Mouse (Mus musculus) cerebellum, postnatal 10 days (tissue): ENCODE data around the gene Rap1b.
"Not testable (repeated sequence)": the region's sequence is repeated elsewhere in the genome, so short reads cannot be mapped to it uniquely, and the experiment has no call there.

ENCODE experiments used
- DNase-seq, 2 experiments: peaks; one replicate each; pipeline ENCODE4 v3.0.0; 2021; ENCODE audit warnings: mixed read lengths in 2 of 2

The Rap1b gene

DNA sequence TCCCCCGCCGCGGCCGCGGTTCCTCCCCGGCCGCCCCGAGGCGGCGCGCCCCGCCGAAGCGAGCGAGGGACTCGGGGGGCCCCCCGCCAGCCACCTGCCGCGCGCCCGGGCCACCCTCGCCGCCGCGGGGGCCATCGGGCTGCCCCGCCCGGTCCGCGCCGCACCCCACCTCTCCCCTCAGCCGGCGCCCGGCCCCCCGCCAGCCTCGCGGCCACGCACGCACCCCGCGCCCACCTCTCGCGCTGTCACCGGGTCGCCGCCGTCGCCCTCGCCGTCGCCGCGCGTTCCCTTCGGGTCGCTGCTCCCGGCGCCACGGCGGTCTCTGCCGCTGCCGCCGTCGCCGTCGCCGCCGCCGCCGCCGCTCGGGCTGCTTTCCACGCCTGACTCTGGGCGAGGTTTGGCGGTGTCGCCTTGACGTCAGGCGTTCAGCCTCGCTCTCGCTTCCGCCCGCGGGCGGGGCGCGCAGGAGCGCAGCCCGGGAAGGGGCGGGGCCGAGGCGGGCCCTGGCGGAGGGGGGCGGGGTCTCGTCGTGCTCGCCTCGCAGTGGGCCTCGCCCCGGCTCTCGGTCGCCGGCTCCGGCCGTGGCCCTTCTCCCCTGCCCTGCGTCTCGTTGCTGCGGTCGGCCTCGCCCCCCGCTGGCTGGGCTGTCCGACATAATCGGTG is at the start of gene Rap1b:
TSS of gene Rap1b (minus strand) at position 439 of the 663 bp plus-strand sequence.
- peak; percentile 99 for DNase-seq

DNA sequence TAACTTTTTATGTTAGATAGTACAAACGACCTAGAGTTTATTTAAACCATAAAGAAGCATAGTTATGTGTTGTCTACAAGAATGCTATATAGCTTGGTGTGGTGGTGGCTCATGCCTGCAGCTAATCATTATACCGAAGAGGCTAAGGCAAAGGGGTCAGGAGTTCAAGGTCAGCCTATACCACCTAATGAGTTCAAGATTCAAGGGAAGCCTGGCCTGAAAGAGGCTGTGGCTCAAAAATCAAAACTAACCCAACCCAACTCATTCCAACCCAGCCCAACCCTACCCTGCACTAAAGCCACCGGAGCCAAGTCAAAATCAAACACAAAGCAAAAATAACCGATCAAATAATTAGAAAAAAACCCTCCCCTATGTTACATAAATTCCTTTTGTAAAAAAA is 49.4 kb upstream of the Rap1b start:
- DNase-seq = no peak

DNA sequence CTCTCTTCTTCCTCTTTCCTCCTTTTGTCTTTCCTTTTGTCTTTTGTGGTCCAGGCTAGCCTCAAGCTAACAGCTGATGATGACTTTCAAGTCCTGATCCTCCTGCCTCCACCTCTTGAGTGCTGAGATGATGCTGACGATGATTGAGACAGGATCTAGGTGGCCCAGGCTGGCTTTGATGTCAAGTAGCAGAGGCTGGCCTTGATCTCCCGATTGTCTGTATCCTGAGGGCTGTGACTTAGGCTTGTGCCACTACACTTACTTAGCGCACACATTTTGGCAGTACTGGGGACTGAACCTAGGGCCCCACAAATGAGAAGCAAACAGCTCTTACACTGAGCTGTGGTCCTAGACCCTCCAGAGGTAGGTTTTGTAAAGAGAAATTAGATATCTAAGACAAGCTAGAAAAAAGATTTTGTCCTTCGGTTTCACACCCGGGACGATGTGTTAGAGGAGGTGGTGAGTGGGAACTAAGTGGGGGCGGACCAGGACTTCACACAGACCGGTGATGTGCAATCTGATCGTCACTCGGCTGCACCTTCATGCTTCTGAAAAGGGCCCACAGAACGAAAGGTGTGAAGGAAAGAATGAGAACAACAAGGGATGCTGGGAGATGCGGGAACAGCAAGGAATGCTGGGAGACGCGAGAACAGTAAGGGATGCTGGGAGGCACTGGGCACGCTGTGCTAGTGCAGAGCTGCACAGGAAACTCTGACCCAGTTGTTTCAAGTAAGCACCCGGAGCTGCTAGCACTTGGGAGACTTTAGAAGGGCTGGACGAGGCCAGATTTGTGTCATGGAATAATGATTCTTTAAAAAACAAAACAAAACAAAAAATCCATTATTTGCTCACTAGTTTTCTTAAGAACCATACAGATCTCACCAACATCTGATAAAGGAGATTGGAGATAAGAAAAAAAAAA is 48.5 kb upstream of the Rap1b start:
- no peak for DNase-seq

DNA sequence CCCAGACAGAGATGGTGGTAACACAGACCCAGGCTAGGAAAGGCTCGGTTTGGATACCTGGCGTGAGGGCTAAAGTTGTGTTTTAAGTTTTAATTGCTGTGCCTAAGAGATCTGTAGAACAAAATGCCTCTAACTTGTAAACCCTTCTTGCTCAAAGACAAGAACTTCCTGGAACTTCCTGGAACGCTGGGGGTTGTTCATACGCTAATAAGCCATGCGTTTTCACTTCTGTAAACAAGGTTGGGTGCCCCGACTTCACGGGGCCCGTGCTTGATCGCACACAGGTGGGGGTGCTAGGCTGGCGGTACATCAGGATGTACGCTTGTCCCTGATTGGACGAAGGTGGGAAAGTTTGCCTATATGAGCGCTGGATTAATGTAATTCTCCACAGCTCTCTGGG is 47.3 kb upstream of the Rap1b start:
- DNase-seq = not testable (repeated sequence)

DNA sequence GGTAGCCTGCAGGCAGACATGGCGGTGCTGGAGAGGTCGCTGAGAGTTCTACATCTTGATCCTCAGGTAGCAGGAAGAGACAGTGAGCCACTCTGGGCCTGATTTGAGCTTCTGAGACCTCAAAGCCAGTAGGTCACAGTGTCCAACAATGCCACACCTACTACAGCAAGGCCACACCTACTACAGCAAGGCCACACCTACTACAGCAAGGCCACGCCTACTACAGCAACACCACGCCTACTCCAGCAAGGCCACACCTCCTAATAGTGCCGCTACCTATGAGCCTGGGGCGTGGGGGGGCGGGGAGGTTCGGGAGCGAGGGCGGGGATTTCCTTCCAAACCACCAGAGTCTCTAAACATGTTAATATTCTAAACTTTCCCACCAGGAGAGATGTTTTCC is 45.5 kb upstream of the Rap1b start:
- DNase-seq = no peak

DNA sequence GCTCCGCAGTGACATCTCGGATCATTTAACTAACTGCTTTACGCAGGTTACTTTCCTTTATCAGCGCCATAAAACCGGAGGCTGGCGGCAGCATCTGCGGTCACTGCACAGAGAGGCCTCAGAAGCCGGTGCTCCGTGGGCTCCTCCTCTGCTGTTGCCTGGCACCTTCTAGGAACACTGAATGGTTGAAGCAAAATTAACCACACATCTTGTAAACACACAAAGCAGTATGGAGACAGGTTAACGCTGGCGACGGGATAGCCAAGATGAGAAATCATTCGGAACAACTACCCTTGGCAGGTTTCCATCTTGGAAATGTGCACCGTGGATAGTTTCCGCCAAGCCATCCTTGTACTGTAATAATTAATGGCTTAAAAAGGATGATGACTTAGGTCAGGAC is 43.0 kb upstream of the Rap1b start:
- peak; percentile 45 to 53 for DNase-seq

DNA sequence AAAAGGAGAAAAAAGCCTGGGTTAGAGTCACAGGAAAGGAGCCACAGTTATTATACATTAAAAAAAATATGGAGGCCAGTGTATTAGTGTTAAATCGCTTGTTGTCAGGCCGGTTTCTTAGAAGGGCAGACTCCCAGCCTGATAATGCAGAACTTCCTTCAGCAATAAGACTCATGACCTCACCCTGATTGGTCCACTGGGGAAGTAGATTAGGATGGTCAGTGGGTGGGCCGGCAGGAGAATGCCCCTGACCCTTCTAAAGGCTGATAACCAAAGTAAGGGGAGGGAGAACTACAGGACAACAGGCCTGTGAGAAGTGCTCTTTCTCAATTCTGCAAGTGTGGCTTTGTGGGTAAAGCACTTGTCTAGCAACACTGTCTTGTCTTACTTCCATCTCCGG is 39.5 kb upstream of the Rap1b start:
- no peak for DNase-seq

DNA sequence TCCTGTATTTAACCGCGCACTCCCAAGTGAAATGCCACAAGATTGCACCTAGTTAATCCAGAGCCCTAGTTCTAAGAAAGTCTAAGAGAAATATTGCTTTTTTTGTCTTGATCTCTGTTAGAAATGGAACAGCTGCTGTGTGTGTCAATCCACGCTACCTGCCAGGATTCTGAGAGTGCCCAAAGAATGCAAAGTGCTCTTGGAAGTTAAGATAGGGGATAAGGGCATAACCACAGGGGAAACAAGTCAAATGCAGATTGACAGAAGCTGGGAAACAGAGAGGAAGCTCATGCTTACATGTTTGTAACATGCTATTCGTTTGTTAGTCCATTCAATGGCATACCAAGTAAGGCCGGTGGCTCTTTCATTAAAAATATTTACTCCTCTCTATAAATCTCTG is 38.9 kb upstream of the Rap1b start:
- DNase-seq = no peak

DNA sequence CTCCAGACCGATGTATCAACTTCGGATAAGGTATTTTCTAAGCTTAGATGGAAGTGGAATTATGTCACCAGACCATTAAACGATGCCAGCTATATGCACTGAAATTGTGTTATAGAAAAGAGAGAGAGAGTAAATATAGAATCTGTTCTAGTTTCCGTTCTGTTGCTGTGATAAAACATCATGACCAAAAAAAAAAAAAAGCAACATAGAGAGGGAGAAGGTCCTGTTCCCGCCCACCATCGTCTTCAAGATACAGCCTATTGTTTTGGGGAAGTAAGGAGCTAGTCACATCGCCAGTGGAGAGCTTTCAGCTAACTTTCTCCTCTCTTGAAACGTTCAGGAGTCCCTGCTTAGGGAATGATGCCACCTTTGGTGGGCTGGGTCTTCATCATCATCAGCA is 37.6 kb upstream of the Rap1b start:
- DNase-seq = no peak

DNA sequence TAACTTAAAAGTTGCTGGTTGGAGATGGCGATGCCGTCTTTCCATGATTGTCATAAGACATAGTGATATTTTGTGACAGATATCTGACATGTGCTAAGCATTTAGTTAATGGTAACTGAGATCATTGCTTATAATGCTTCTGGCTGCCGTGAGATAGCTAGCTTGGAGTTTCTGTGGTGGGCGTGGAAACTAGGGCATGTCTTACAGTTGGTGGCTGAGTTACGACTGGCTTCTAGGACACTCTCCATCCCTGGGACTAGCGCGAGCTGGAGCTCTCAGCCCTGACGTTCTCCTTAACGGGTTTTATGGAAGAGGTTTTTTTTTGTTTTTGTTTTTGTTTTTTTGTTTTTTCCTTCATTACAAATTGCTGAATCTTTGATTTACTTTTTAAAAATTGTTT is 32.8 kb upstream of the Rap1b start:
- DNase-seq = no peak

DNA sequence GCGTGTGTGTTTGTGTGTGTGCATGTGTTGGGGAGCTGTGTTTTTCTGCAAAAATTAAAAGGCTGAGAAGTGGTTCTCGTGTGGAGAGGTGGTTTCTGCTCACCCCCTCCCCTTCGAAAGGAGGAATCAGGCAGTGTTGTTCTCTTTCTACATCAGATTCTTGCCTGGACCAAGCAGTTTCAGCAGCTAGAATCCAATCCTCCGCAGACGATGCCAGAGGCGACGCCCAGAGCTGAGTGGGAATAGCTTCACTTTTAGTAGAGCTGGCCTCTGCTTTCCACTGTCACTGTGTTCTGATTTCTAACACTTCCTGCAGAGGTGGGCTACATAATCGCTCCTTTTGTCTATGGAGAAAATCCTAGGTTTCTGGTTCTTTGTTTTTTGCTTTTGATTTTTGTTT is 31.0 kb upstream of the Rap1b start:
- no peak for DNase-seq

DNA sequence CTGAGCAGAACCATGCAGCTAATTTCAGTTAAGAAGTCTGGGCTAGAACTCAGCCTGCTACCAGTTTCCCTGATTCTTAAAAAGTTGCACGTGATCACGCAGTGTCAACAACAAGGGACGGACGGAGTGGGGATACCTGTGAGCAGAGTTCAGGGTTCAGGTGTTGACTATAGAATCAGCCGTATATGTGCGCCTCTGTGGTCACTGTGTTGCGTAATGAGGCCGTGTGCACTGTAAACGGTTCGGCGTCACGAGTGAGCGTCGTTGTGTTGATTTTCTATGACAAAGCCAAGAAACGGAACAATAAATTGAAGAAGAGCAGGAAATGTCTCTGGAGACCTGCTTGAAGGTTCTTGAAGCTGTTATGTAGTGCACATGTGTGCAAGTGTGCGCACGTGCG is 30.6 kb upstream of the Rap1b start:
- no peak for DNase-seq

DNA sequence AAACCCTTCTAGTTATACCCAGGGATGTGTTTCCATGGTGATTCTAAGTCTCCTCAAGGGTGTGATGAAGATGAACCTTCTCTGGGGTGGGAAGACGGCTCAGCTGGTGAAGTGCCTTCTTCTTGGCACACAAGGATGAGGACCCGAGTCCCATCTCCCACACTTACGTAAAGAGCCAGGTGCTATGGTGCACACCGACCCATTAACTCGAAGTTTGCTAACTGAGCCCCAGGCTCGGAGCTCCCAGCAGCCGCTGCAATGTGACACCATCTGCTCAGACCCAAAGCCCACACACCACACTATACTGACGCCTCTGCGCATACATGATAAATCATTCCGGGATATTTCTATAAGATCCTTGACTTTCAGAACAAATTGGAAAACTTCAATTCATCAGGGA is 29.1 kb upstream of the Rap1b start:
- no peak for DNase-seq

DNA sequence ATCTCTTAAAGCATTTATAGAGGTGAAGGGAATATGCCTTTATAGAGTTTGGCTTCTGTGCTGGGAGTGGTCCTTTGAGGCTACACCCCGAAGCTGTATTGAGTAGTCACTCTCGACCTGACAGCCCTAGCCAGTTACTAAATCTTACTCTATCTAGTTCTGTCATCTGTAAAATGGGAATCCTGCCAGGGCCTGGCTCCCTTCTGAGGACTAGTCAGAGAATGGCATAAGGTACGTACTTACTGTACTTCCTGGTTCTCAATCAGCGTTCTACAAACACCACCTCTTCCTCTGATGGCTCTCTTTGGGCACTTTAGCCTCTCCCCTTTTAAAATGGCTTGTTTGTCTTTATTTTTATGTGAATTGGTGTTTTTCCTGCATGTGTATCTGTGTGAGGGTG is 28.1 kb upstream of the Rap1b start:
- DNase-seq = peak; percentile 17 to 26

DNA sequence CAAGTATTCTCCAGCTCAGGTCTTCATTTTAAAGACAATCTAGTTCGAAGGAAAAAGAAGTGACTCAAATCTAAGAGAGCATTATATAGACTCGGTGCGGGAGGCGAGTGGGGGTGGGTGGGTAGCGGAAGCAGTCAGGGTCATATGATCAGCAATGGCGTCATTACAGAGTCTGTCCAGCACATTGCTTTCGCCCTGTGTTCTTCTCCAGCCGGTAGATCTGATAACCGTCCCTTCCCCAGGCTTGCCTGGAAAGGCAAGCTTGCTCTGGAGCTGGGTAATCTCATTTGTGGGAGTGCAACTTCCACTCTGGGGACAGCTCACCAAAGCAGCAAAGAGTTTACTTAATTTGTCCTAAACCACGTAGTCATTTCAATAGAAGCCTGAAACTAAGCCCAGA is 26.6 kb upstream of the Rap1b start:
- no peak for DNase-seq

DNA sequence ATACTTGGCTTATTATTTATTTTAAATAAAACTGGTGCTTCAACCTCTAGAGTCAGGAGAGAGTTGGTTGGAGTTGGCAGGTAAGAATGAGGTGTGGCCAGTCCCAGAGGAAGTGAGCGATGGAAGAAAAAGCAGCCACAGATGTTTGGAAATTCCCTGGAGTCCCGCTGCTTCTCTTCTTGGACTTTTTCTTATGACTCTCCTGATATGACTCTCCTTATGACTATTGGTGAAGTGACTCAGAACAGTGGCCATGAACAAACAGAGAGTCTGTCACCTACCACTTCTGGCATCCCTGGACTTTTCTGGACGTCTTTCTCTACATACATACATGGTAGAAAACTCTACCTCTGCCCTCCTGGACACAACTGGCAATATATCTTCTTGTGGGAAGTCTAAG is 21.5 kb upstream of the Rap1b start:
- DNase-seq = no peak

DNA sequence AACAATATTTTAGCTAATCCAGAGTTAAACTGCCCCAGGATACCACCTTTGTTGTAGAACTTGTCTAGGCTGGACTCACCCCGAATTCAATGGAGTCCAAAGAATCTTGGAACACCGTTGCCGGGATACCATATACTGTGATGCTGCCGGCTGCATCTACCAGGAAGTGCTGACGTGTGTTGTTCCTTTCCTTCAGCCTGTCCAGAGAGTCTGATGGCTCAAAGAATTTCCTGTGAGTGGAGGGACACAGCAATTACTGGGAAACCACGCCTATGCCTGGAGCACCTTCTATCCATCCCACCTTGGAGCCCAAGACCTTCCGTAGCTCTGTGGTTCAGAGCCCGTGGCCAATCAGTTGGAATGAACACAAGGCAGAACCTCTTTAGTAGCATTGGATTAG is 20.8 kb upstream of the Rap1b start:
- no peak for DNase-seq

DNA sequence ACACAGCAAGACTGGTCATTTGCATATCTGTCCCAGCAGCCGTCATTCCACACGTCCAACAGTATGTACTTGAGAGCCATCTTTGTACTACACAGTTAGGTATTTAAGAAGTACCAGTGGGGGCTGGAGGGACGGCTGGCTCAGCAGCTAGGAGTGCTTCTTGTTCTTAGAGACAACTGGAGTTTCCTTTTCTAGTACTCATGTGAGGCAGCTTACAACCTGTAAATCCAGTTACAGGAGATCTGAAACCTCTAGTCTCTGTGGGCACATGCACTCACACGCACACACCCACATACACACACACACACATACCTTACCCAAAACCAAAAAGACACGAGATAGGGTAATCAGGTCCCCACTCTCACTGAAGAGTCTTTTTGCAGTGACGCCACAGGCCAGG is 18.9 kb upstream of the Rap1b start:
- no peak for DNase-seq

DNA sequence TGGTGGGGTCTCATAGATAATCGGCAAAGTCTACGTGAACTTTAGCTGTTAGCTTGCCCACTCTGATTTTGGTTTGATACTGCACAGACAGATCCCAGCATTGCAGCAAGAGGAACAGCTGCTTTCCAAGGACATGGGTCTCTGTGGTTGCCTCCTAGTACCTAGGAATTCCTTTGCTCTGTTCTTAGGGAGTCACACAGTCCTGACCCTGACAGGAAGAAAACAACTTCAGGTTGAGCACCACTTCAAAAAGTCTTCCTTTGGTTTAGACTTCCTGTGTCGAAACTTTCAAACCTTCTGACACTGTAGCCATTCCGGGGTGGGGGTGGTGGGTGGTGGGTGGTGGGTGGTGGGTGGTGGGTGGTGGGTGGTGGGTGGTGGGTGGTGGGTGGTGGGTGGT is 18.4 kb upstream of the Rap1b start:
- no peak for DNase-seq

DNA sequence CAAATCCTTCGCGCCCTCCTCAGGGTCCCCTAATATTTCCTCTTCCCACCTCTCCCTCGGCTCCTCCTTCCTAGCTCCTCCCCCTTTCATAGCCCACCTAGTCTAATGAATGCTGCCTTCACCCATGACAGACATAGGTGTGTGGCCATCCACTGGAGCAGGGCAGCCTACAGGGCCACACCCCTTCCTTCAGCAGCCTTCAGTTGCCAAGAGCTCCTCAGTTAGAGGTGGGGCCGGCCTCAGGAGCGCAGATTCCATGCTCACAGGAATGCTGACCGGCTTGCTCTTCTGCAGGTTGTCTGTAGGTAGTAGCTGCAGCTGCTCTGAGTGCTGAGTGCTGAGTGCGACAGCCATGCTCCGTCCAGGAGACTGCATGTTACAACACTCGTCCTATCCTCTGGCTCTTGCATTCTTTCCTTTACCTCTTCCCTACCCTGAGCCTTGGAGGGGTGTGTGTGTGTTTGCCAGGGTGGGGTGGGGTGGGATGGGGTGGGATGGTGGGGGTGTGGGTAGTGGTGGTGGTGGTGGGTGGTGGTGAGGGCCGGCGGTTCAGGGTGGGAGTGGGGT is 16.3 kb upstream of the Rap1b start:
- no peak for DNase-seq

DNA sequence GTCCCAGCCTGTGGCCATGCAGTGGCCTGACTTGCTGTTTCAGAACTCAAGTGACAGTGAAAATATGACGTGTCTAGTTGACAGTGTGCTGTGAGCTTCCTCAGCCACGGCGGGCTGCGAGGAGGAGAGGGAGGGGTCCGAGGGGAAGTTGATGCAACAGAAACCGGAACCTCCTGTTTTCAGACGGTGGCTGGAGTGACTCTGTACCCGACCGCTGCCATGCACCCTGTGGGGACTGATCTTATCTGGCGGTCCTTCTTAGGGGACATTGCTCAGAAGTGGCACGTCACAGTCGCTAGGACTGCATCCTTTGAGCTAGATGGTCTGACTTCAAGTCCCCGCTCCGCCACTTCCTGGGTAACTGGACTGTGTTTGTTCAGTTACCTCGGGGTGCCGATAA is 15.1 kb upstream of the Rap1b start:
- no peak for DNase-seq

DNA sequence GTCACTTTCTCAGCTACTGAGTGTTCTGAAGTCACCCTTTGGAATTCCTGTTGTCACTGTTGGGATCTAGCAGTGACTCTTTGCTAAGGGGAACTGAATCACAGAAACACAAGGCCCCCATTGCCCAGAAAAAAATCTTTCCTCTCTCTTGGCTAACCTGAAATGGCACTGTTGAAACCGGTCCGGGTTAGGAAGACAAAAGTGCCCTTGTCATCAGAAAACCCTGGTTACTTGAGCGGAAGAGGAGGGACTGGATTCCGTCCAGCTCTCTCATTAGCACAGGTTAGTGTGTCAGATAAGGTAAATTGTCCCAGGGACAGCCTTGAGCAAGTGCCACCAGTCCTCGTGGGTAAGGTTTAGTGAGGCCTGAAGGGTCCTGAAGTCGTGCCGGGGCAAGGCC is 14.5 kb upstream of the Rap1b start:
- DNase-seq = no peak

DNA sequence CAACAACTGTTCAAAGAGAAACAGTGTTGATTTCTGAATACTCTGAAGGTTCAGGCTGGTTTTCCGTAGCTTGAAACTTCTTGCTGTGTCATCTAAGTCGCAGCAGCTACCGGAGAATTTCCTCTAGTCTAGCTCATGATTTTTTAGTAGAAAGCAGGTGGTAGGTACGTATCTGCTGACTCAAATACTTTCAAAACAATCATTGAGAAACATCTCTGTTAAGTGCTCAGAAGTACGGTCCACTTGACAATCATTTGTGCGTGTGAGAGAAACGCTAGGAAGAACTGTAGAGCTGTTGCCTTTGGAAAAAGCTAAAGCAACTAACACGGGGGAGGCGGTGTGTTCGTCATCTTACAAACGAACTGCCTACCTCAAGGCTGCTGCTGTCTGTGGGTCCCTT is 14.0 kb upstream of the Rap1b start:
- DNase-seq = no peak

DNA sequence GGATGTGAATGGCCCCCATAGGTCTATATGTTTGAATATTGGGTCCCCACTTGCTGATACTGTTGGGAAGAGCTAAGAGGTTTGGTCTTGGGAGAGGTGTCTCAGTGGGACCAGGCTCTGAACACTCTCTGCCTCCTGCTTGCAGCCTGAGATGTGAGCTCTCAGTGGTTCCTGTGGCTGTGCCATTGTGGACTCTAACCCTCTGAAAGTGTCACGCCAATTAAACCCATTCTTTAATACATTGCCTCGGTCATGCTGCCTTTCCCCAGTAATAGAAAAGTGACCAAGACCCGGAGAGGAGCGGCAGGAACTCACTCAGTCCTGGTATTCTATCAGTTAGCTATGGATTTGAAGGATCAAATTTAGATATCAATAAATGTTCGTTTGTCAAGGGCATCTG is 12.4 kb upstream of the Rap1b start:
- no peak for DNase-seq
